Mouse (Mus musculus) spleen, postnatal 14 days (tissue): Measurements from ENCODE around the gene Clpb.
"Not testable (repeated sequence)": the region's sequence is repeated elsewhere in the genome, so short reads cannot be mapped to it uniquely, and the experiment has no call there.

Source experiments
- DNase-seq, 2 experiments: peaks; one replicate each; pipeline ENCODE4 v3.0.0; 2021 to 2022; ENCODE audit warnings: low spot score in 2 of 2

The Clpb gene

GRCm38 (mm10) chr7:101663514-101664159, at the start of gene Clpb:
Clpb (plus strand) TSS chr7:101663633.
- DNase-seq: peak; percentile 62 to 76

DNA sequence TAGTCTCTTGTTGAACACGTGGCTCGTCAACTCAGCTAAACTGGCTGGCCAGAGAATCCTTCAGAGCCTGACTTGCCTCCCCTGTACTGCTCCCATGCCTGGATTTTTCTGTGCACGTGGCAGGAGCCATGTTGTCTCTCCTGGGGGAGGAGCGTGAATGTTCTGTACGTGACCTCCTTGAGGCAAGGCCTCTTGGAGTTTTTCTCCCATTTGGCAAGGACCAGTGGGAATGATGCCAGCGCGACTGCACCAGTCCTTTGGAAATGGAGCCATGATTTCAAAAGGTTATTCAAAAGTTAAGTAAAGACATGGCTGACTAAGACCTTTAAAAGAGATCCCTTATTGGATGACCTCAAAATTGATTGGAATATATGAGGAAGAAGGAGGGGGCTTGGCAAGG, 48.0 kb upstream of the Clpb start:
- DNase-seq: no peak

GRCm38 (mm10) chr7:101616136-101616835, 47.1 kb upstream of the Clpb start:
- no peak for DNase-seq

DNA sequence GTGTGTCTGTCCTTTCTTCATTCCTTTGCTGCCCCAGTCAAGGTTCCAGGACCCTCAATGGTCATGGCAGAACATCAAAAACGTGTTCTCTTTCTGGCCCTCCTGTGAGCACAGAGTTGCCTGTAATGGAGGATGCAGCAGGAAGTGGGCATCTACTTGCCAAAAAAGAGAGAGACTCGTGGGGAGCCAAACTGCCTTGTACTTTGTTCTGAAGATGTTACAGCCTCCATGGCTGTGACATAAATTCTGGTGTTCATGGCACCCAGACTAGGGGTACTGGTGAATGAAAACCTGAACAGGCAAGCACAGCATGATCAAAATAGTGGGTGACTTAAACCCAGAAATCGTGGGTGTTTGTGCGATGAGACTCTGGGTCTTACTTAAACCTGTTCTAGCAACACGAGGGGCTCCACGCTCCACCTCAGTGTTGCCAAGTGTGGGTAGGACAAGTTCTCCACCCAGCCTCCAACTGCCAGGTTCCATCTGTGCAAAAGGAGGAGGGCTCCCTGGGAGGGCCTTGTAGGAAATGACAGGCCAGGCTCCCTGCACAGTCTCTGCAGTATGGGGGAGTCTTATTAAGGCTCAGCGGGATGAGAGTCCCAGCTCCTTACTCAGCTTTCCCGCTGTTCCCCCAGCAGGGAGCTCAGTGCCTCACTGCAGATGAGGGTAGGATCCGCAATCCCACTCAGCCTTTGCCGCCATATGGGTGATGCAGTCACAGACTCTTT, 45.8 kb upstream of the Clpb start:
- DNase-seq: no peak

- no peak for DNase-seq
Observed at GRCm38 (mm10) chr7:101618273-101618672, 45.2 kb upstream of the Clpb start.

DNA sequence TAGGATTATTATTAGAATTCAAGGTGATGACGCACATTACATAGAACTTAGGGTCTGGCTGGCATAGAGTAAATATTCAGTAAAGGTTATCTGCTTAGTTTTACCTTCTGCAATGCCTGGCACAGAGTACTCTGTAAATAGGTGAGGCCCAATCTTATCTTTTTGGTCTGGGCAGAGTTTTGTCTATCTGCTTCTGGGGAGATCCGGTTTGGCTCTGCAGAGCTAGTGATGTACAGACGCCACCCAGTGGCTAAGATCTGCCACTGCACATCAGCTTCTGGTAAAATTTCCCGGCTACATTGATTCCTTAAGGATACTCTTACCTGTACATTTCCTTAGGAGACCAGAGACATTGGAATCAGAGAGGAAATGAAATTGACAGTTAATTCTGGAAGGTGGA, 43.1 kb upstream of the Clpb start:
- DNase-seq: peak in 1 of 2 experiments; percentile 6

- not testable (repeated sequence) for DNase-seq
Observed at GRCm38 (mm10) chr7:101621861-101622260, 41.6 kb upstream of the Clpb start.

DNA sequence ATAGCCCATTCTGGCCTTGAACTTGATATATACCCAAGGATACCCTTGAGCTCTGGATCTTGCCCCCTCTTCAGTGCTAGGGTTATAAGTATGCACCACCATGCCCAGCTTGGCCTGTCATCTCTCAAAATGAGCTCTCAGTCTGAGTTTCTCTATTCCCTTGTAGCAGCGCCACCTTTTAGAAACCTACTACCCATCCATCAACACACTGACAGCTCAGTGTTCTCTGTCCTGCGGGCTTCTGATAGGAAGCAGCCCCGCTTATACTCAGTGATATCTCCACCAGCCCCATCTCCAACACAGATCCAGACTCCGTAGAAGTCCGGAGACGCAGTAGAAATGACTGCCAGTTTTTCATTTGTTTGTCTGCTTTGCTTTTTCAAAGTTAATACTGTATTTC, 39.1 kb upstream of the Clpb start:
- no peak for DNase-seq

- not testable (repeated sequence) for DNase-seq
Observed at GRCm38 (mm10) chr7:101627166-101627565, 36.3 kb upstream of the Clpb start.

DNA sequence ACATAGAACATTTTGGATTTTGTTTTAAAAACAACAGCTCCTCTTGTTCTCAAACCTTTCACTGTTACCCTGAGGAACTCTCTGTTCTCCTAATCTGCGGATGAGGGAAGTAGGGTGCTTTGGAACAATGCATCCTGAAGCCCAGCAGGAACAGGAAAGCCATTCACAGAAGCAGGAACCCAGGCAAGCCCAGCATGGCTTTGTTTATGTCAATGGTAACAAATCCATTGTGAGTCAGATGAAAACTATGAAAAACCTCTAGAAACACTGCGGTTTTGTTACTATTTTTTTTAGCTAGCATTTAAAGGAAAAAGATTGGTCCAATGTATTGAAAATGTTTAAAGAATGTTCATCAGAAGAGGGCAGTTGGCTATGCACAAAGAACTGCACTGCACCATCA, 35.0 kb upstream of the Clpb start:
- no peak for DNase-seq

DNA sequence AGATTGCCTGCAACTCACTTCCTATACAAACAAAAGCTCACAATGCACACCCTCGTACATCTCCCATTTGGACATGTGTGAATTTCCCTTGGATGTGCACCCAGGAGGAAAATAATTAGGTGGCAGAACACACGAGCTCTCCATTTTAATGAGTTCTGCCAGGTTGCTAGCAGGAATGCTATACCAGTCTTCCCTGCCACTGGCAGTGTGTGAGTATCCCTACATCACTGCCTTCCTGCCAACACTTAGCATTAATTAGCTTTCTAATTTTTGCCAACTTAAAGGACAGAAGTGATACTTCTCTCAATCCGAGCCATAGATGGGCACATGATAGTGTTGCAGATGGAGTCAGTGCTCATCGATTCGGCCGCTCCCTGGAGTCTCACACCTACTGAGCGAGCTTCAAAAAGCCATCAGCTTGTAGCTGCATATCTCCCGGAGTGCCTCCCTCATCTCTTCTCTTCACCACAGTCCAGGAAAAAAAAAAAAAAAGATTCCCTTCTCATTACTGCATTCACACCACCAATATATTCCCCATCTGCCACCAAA, 29.7 kb upstream of the Clpb start:
- no peak for DNase-seq

DNA sequence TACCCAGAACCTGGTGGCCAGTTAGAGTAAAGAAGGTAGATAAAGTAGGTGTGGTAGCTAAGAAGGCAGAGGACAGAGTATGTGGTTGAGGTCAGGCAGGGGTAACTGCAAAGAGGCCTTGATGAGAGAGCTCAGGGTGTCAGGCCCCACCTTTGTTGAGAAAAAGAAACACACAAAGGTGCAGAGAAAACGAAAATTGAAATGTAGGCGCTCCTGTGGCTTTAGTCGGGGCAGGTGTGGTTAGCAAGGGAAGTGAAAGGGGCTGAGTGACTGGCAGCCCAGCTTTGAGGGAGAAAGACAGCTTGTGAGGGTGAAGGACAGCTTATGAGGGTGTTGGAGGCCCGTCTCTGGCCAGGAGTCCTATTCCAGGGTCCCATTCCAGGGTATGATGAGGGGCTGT, 28.9 kb upstream of the Clpb start:
- no peak for DNase-seq

GRCm38 (mm10) chr7:101636056-101636455, 27.4 kb upstream of the Clpb start:
- DNase-seq: no peak

DNA sequence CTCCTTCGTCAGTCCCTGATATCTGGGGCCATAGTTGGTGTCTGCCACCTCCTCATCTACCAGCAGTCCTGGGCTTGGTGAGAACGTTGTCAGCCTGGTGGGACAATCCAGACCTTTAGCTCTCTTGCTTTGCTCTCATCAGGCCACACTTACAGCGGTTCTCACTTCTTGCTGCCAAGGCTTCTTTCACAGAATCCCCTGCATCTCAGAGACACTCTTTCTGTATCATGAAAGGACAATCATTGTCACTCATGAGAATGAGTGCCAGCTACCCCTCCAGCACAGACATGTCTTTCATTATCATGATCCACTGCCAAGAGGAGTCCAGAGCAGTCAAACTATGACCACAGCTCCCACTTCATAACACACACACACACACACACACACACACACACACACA, 19.6 kb upstream of the Clpb start:
- no peak for DNase-seq

- DNase-seq: no peak
Observed at GRCm38 (mm10) chr7:101649729-101650128, 13.7 kb upstream of the Clpb start.

DNA sequence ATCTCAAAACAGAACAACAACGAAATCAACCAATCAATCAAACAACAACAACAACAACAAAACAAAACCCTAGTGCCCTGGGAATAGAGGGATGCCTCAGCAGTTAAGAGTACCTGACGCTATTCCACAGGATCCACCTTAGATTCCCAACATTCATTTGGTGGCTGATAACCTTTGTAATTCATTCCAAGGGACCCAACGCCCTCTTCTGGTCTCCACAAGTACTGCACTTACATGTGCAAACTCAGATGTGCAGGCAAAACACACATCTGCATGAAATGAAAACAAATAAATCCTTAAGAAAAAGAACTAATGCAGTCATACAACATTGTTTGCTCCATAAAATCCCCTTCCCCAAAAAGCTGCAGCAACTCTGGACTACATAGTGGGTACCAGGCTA, 12.9 kb upstream of the Clpb start:
- DNase-seq: no peak

- DNase-seq: no peak
Observed at GRCm38 (mm10) chr7:101653681-101654209, 9.7 kb upstream of the Clpb start.

GRCm38 (mm10) chr7:101654936-101655335, 8.5 kb upstream of the Clpb start:
- no peak for DNase-seq

DNA sequence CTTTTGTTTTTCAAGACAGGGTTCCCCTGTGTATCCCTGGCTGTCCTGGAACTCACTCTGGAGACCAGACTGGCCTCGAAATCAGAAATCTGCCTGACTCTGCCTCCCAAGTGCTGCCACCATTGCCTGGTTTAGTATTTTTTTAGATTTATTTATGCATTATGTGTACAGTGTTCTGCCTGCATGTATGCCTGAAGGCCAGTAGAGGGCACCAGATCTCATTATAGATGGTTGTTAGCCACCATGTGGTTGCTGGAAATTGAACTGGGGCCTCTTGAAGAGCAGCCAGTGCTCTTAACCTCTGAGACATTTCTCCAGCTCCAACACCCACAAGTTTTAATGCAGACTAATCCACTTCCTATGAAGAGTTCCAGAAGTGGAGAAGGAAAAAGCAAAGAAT, 1.4 kb upstream of the Clpb start:
- no peak for DNase-seq

GRCm38 (mm10) chr7:101666581-101666980, 3.1 kb downstream of the Clpb start:
- DNase-seq: no peak

- DNase-seq: no peak
Observed at GRCm38 (mm10) chr7:101671601-101672280, 8.3 kb downstream of the Clpb start.

DNA sequence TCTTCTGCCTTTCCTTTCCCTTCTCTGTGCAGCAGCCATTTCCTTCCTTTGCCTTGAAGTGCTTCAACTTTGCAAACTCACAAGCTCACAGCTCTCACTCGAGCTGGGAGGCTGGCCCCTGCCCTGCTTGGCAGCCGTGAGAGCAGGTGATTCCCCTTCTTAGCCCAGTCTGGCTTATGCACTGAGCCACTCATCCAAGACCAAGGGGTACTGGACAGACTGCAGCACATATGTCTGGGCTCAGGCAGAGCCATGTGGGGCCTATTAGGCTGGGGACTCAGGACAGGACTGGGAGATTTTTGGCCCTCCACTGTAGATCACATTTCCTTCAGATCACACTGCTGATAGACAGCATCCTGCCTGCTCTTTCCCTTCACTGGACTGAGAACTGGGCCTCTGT, 10.1 kb downstream of the Clpb start:
- no peak for DNase-seq
